Mouse (Mus musculus): Measurements from ENCODE around the gene Lcor. TPM values are rescaled to one million over a fixed set of nuclear protein-coding genes. Genes with fewer than 3 reads are reported as not detected.

The Lcor gene
- polyA plus RNA-seq, 1 experiment from 2014 or later, result 10.7 TPM

GRCm38 (mm10) chr19:41445723-41446122, 36.7 kb upstream of the Lcor start:
- H3K4me1 ChIP-seq (replicated peaks; ENCODE audit: control insufficient read depth, insufficient read depth, low read length), result 0 out of 2 replicates have a peak, but pooled peaks cover 2% of the 10 kb centered on the region
- no peak for ATAC-seq (ENCODE audit: low read depth)
- H3K27me3 ChIP-seq (ENCODE audit: control insufficient read depth, insufficient read depth, low read depth, low read length), result peaks cover 2% of the 10 kb centered on the region; the same call in 1 of the 2 replicates
- H3K9ac ChIP-seq (ENCODE audit: low read length), result no peak overlapping the region
- no peak overlapping the region for H3K4me2 ChIP-seq (ENCODE audit: low read depth, low read length)
- H3K4me3 ChIP-seq (ENCODE audit: low read length), result no peak overlapping the region
- no peaks in the 10 kb centered on the region for H3K9me3 ChIP-seq (ENCODE audit: control insufficient read depth, low read length)
- WGBS, result 32% methylated on average over 5 of the region's 5 CpGs
- no peak overlapping the region for H3K27ac ChIP-seq (ENCODE audit: low read length)
- H3K36me3 ChIP-seq (ENCODE audit: control insufficient read depth, insufficient read depth, low read length), result no peaks in the 10 kb centered on the region

GRCm38 (mm10) chr19:41447166-41447565, 35.3 kb upstream of the Lcor start:
- H3K4me3 ChIP-seq (ENCODE audit: low read length), result no peak overlapping the region
- H3K27me3 ChIP-seq (ENCODE audit: control insufficient read depth, insufficient read depth, low read depth, low read length), result no peaks in the 10 kb centered on the region
- no peak for ATAC-seq (ENCODE audit: low read depth)
- H3K27ac ChIP-seq (ENCODE audit: low read length), result no peak overlapping the region
- no peaks in the 10 kb centered on the region for H3K36me3 ChIP-seq (ENCODE audit: control insufficient read depth, insufficient read depth, low read length)
- no peak overlapping the region for H3K9ac ChIP-seq (ENCODE audit: low read length)
- H3K9me3 ChIP-seq (ENCODE audit: control insufficient read depth, low read length), result no peaks in the 10 kb centered on the region
- 82% methylated on average over 2 of the region's 2 CpGs for WGBS
- H3K4me1 ChIP-seq (replicated peaks; ENCODE audit: control insufficient read depth, insufficient read depth, low read length), result no peaks in the 10 kb centered on the region
- H3K4me2 ChIP-seq (ENCODE audit: low read depth, low read length), result no peak overlapping the region

- 74% methylated on average over 2 of the region's 2 CpGs for WGBS
- Histone ChIP-seq H3K27ac (ENCODE audit: low read length) (no peak overlapping the region), H3K27me3 (ENCODE audit: control insufficient read depth, insufficient read depth, low read depth, low read length) (no peaks in the 10 kb centered on the region), H3K4me1 (replicated peaks; ENCODE audit: control insufficient read depth, insufficient read depth, low read length) (no peaks in the 10 kb centered on the region), H3K36me3 (ENCODE audit: control insufficient read depth, insufficient read depth, low read length) (no peaks in the 10 kb centered on the region), H3K4me2 (ENCODE audit: low read depth, low read length) (no peak overlapping the region), H3K4me3 (ENCODE audit: low read length) (no peak overlapping the region), H3K9me3 (ENCODE audit: control insufficient read depth, low read length) (no peaks in the 10 kb centered on the region), H3K9ac (ENCODE audit: low read length) (no peak overlapping the region)
- ATAC-seq (ENCODE audit: low read depth), result no peak
Measured at GRCm38 (mm10) chr19:41447760-41448159, 34.7 kb upstream of the Lcor start.

GRCm38 (mm10) chr19:41449415-41450075, 32.9 kb upstream of the Lcor start:
- Histone ChIP-seq H3K4me1 (replicated peaks; ENCODE audit: control insufficient read depth, insufficient read depth, low read length) (no peaks in the 10 kb centered on the region), H3K36me3 (ENCODE audit: control insufficient read depth, insufficient read depth, low read length) (no peaks in the 10 kb centered on the region), H3K9ac (ENCODE audit: low read length) (no peak overlapping the region), H3K27me3 (ENCODE audit: control insufficient read depth, insufficient read depth, low read depth, low read length) (no peaks in the 10 kb centered on the region), H3K4me2 (ENCODE audit: low read depth, low read length) (no peak overlapping the region), H3K4me3 (ENCODE audit: low read length) (no peak overlapping the region), H3K27ac (ENCODE audit: low read length) (no peak overlapping the region), H3K9me3 (ENCODE audit: control insufficient read depth, low read length) (no peaks in the 10 kb centered on the region)
- 55% methylated on average over 7 of the region's 7 CpGs for WGBS
- ATAC-seq (ENCODE audit: low read depth), result no peak

- Histone ChIP-seq H3K27ac (ENCODE audit: low read length) (no peak overlapping the region), H3K9ac (ENCODE audit: low read length) (no peak overlapping the region), H3K4me2 (ENCODE audit: low read depth, low read length) (no peak overlapping the region), H3K9me3 (ENCODE audit: control insufficient read depth, low read length) (no peaks in the 10 kb centered on the region), H3K27me3 (ENCODE audit: control insufficient read depth, insufficient read depth, low read depth, low read length) (no peaks in the 10 kb centered on the region), H3K4me3 (ENCODE audit: low read length) (no peak overlapping the region), H3K36me3 (ENCODE audit: control insufficient read depth, insufficient read depth, low read length) (no peaks in the 10 kb centered on the region), H3K4me1 (replicated peaks; ENCODE audit: control insufficient read depth, insufficient read depth, low read length) (no peaks in the 10 kb centered on the region)
- no peak for ATAC-seq (ENCODE audit: low read depth)
- 13% methylated on average over 3 of the region's 3 CpGs for WGBS
Measured at GRCm38 (mm10) chr19:41452166-41452565, 30.3 kb upstream of the Lcor start.

- ATAC-seq (ENCODE audit: low read depth), result no peak
- Histone ChIP-seq H3K27ac (ENCODE audit: low read length) (no peak overlapping the region), H3K4me1 (replicated peaks; ENCODE audit: control insufficient read depth, insufficient read depth, low read length) (no peaks in the 10 kb centered on the region), H3K27me3 (ENCODE audit: control insufficient read depth, insufficient read depth, low read depth, low read length) (no peaks in the 10 kb centered on the region), H3K36me3 (ENCODE audit: control insufficient read depth, insufficient read depth, low read length) (no peaks in the 10 kb centered on the region), H3K4me2 (ENCODE audit: low read depth, low read length) (no peak overlapping the region), H3K9ac (ENCODE audit: low read length) (no peak overlapping the region), H3K4me3 (ENCODE audit: low read length) (no peak overlapping the region), H3K9me3 (ENCODE audit: control insufficient read depth, low read length) (no peaks in the 10 kb centered on the region)
- 75% methylated on average over 4 of the region's 7 CpGs for WGBS
Measured at GRCm38 (mm10) chr19:41454601-41455000, 27.8 kb upstream of the Lcor start.

- no peaks in the 10 kb centered on the region for H3K4me1 ChIP-seq (replicated peaks; ENCODE audit: control insufficient read depth, insufficient read depth, low read length)
- no peaks in the 10 kb centered on the region for H3K27me3 ChIP-seq (ENCODE audit: control insufficient read depth, insufficient read depth, low read depth, low read length)
- no peak overlapping the region for H3K4me3 ChIP-seq (ENCODE audit: low read length)
- H3K9ac ChIP-seq (ENCODE audit: low read length), result no peak overlapping the region
- 55% methylated on average over 6 of the region's 6 CpGs for WGBS
- no peak overlapping the region for H3K4me2 ChIP-seq (ENCODE audit: low read depth, low read length)
- H3K27ac ChIP-seq (ENCODE audit: low read length), result no peak overlapping the region
- no peak for ATAC-seq (ENCODE audit: low read depth)
- no peaks in the 10 kb centered on the region for H3K36me3 ChIP-seq (ENCODE audit: control insufficient read depth, insufficient read depth, low read length)
- H3K9me3 ChIP-seq (ENCODE audit: control insufficient read depth, low read length), result no peaks in the 10 kb centered on the region
Measured at GRCm38 (mm10) chr19:41455091-41455626, 27.3 kb upstream of the Lcor start.

- Histone ChIP-seq H3K9me3 (ENCODE audit: control insufficient read depth, low read length) (no peaks in the 10 kb centered on the region), H3K4me2 (ENCODE audit: low read depth, low read length) (no peak overlapping the region), H3K4me3 (ENCODE audit: low read length) (no peak overlapping the region), H3K9ac (ENCODE audit: low read length) (no peak overlapping the region), H3K27me3 (ENCODE audit: control insufficient read depth, insufficient read depth, low read depth, low read length) (no peaks in the 10 kb centered on the region), H3K36me3 (ENCODE audit: control insufficient read depth, insufficient read depth, low read length) (no peaks in the 10 kb centered on the region), H3K4me1 (replicated peaks; ENCODE audit: control insufficient read depth, insufficient read depth, low read length) (no peaks in the 10 kb centered on the region), H3K27ac (ENCODE audit: low read length) (no peak overlapping the region)
- no peak for ATAC-seq (ENCODE audit: low read depth)
- WGBS, result 80% methylated on average over 5 of the region's 5 CpGs
Measured at GRCm38 (mm10) chr19:41457181-41457580, 25.3 kb upstream of the Lcor start.

GRCm38 (mm10) chr19:41462166-41462735, 20.2 kb upstream of the Lcor start:
- 70% methylated on average over 9 of the region's 9 CpGs for WGBS
- ATAC-seq (ENCODE audit: low read depth), result no peak
- no peak overlapping the region for H3K4me3 ChIP-seq (ENCODE audit: low read length)
- H3K36me3 ChIP-seq (ENCODE audit: control insufficient read depth, insufficient read depth, low read length), result no peaks in the 10 kb centered on the region
- H3K9ac ChIP-seq (ENCODE audit: low read length), result no peak overlapping the region
- H3K27me3 ChIP-seq (ENCODE audit: control insufficient read depth, insufficient read depth, low read depth, low read length), result no peaks in the 10 kb centered on the region
- H3K27ac ChIP-seq (ENCODE audit: low read length), result no peak overlapping the region
- H3K9me3 ChIP-seq (ENCODE audit: control insufficient read depth, low read length), result no peaks in the 10 kb centered on the region
- H3K4me1 ChIP-seq (replicated peaks; ENCODE audit: control insufficient read depth, insufficient read depth, low read length), result no peaks in the 10 kb centered on the region
- no peak overlapping the region for H3K4me2 ChIP-seq (ENCODE audit: low read depth, low read length)

Measured in lung, embryonic 16.5 days (tissue).